Mouse (Mus musculus) left cerebral cortex, adult 11 months (tissue): Measurements from ENCODE around the gene Smim6.

Source experiments
- DNase-seq: peaks from one replicate; pipeline ENCODE4 v3.0.0; 2022; ENCODE audit warnings: low spot score

Gene Smim6

DNA sequence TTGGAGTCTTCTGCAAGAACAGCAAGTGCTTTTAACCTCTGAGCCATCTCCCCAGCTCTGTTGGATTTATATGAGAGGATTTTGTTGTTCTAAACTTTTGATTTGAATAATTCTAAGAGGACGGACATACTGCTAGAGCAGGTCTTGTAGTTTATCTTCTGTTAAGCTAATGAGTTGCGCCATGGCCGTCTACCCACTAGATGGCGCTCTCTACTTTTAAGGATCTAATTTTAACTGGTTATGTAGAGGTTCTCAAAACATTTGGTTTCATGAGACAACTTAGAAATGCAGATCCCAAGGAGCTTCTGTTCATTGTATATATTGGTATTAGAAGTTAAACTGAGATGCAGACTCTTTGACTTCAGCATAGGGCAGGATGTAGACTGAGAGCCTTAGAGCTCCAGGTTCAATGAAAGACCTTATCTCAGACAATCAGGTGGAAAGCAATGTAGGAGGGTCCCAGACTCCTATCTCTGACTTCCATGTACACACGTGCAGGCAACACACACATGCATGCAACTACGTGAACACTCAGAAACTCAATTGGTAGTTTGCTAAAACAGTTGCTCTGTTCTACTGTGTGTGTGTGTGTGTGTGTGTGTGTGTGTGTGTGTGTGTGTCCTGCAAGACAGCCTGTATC, 28.0 kb downstream of the Smim6 start:
- DNase-seq = peak; percentile 53

DNA sequence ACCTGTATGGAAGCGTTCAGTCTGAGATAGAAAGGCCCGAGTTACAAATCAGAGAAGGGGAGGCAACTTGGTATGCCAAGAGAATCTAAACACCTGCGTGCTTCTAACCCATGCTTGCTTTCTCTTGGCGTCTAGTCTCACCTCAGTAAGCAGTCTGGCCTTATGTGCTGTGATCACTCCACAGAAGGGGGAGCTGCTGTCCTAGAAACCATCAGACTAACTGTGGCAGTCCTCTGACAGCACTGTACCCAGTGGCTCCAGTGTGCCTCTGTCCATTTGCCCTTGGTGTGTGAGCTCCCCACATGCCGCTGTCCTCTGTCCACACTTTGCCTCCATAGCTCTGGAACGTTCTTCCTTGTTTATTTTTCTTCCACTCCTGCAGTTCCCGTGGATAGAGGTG, 30.2 kb downstream of the Smim6 start:
- no peak for DNase-seq

DNA sequence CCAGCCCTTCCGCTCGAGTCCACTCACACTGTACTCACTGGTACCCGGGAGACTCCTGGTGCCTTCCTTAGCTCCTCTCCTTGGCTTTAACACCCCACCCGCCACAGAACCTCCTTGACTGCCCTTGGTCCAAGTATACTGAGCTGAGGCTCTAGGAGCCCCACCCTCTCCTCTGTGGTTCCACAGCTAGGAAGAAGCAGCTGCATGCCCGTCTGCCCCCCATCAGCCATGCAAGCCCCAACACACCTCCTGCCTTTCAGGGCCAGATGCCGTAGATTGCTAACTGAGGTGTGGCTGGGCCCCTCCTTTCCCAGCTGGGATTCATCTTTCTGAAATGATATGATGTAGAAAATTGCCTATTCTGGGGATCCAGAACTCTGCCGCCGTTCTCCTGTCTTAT, 33.4 kb downstream of the Smim6 start:
- DNase-seq = no peak

DNA sequence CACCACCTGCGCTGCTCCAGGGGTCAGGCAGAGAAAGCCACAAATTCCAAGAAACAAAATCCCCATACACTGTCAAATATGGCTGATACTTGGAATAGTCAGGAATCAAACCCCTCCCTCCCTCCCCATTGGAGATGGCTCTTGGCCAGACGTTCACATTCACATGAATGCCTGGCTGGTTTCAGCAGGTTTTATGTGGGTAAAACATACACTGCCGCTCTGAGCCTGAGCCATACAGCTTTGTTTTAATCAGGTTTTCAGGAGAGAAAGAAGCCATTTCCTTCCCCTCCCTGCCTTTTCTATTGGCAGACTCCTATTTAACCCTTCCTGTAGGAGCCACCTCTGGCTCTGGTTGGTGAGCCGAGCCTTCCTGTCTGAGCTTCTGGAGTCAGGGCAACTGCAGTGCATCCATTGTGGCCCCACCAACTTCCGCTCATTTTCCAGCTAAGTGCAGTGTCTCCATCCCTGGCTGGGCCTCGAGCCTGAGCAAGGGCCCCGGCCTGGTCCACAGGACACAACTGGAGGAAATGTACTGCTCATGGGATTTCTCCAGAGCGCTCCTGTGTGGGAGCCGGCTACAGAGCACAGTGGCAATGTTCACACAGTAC, 34.5 kb downstream of the Smim6 start:
- no peak for DNase-seq

DNA sequence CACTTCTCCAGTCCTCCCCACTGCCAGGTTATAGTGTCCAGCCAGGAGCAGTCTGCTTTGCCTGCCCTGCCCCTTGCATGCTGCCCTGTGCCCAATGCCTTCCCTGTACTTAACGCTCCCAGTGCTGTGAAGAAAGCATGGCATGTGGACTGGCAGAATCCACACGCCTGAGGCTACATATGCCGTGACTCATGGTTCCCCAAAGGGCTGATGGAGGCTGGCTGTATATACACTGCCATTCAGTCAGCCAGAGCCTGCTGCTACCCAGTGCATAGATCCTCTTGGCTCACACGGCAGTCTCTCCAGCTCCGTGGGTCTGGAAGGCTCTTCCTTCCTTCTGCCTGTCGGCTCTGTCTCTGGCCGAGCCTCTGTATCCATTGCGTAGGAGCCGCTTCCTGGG, 36.5 kb downstream of the Smim6 start:
- DNase-seq = no peak

DNA sequence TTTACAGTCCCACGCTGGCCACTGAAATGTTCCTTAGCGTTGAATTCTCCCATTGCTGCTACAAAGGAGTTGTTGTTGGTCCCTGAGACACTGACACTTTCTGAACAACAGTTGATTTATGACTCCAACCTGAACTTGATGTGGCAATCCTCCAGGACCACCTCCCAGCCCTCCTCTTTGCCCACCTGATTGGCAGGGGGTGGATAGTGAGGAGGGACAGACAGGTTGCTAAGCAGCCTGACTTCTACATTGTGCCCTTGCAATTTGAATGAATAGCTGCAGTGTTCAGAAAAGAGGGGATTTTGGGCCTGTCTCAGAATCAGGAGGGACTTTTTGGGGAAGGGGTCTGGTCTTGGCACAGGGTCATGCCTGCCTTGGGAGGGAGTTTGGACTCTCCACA, 38.9 kb downstream of the Smim6 start:
- no peak for DNase-seq

DNA sequence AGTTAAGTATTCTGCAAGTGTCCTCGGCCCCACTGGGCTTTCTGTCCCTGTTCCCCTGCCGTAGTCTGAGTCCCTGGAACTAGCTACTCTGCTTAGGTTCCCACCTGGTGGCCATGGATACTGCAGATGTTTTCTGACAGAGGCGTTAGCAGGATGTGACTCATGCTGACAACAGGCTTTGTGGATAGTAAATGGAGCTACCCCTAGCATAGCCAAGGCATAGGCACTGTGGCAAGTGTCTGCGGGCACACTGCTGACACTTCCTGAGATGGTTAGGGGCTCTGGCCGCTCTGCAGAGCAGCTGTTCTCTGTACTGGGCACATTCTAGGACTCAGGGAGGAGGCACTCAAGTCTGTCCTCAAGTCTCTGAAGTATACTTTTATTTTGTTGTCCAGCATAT, 42.9 kb downstream of the Smim6 start:
- no peak for DNase-seq

DNA sequence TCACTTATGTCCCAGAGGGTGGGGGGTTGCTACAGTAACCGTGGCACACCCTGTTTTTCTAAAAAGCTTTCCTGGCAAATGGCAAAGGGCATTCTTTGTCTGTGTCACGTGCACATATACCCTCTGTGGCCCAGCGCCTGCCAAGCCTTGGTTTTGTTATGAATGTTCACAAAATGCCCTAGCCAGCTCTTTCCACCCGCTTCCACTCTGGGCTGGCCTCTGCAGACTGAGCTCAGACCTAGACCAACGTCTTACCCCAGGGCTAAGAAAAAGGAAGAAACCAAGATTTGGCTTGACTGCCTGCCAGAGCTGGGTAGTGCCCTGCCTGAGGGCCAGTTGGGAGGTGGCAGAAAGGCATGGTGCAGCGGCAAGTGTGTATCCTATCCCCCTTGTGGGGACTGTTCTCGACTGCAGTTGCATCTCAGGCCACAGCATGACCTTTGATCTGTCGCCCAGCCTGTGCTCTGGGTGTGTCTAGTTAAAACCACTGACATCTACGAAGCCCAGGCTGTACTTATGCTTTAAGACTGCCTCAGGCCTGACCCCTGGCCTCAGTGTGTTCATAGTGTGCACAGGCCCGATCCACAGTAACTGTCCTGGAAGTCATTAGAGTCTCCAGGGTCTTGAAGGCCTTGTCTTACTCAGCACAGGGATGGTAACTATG, 43.5 kb downstream of the Smim6 start:
- DNase-seq = no peak

DNA sequence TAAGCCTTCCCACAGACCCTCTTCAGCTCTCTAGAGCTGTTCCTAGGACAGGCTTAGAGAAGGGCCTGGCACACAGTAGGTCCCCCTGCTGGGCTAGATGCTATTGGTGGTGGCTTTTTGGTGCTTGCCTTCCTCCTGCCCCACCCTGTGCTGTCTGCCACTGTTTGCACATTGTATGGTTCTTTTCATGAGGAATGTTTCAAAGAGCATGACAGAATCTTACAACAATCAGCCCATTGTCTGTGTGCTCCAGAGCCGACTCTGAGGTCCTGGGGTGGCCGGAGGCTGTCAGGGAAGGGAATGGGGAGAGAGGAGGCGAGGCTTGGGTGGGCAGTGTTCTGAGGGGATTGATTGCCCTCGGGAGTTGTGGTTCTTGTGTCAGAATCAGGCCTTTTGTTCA, 44.6 kb downstream of the Smim6 start:
- peak; percentile 37 for DNase-seq

DNA sequence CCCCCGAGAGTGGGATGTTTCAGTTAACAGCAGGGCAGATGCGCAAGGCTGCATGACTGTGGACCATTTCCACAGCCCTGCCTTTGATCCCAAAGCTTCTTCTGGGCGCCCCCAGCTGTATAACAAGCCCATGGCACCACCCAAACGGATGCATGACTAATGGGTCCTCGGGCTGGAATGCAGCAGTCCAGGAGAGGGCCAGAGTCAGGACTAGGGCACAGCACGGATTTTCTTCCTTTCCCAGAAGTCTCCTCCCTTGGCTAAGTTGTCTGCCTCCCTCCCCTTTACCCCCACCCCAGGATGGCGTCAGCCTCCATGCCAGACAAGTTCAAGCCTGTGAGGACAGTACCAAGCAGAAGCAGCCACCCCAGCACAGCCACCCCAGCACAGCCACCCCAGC, 46.2 kb downstream of the Smim6 start:
- DNase-seq = no peak

DNA sequence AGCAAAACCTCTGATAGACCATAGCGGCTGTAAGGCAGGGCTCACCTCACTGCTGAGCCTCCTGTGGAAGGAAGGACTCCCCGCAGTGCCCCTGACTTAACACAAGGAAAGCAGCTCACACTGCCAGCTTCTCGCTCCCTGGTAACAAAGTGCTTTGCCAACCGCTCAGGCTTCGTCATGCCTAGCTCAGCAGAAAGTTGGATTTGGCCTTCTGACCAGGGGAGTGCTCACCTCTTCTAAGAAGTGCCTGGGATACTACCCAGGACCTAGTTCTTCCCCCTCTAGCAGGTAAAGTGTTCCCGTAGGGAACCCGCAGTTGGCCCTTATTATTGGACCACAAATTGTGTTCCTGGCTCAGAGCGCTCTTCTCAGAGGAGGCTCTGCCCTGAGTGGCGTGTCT, 47.2 kb downstream of the Smim6 start:
- no peak for DNase-seq

DNA sequence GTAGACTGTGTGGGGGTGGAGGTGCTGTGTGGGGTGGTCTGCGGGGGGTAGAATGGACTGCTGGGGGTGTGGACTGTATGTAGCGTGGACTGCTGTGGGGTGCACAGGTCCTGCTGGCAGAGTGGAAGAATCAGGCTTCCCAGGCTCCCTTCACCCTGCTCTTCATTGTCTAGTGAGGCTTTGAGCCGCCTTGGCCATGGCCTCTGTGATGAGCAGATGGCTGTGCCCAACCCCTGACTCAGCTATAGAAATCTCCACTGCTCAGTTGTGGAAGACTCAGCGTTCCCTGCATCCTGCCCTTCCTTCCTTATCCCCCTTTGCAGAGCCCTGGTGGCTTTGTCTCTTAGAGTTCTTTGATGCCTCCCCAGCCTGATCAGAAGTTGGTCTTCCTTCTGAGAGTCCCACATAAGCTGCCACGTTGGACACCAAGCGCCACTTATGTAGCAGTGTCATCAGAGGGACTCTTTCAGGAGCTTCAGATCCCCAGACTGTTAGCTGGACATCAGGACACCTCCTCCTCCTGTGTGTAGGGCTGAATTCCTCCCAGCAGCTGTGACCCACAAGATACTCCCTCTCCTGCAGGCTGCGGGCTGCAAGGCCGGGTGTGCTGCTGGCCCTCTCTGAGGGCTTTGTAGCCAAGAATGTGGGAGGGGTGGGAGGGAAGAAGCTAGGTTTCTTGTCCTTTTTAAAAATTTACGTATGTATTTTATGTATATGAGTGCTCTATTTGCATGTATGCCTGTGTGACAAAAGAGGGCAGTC, 51.0 kb downstream of the Smim6 start:
- DNase-seq = no peak
